Mouse (Mus musculus) forebrain, embryonic 13.5 days (tissue): Measurements from ENCODE around the gene Gmeb2. TPM values are rescaled to one million over a fixed set of nuclear protein-coding genes. Genes with fewer than 3 reads are reported as not detected.

Source experiments
- ATAC-seq: fragments of 200-750 bp; cut with Nextera tagmentation; 2 replicates; pipeline ENCODE4 v1.8.0; 2017
- H3K27ac ChIP-seq: fragments of 300-500 bp; sonication (generic); 2 replicates; pipeline ENCODE4 v1.5.1; 2015; ENCODE audit warnings: inconsistent platforms, mild to moderate bottlenecking, moderate library complexity
- H3K27me3 ChIP-seq: fragments of 300-500 bp; sonication (generic); 2 replicates; pipeline ENCODE4 v1.6.1; 2015; ENCODE audit warnings: mild to moderate bottlenecking, inconsistent platforms
- H3K36me3 ChIP-seq: fragments of 300-500 bp; sonication (generic); 2 replicates; pipeline ENCODE4 v1.6.1; 2015; ENCODE audit warnings: mild to moderate bottlenecking, inconsistent platforms; ENCODE audit not compliant: poor library complexity, severe bottlenecking
- H3K4me1 ChIP-seq: fragments of 300-500 bp; sonication (generic); 2 replicates; pipeline ENCODE4 v1.6.1; 2015; ENCODE audit warnings: inconsistent platforms
- H3K4me2 ChIP-seq: fragments of 300-500 bp; sonication (generic); 2 replicates; pipeline ENCODE4 v1.6.1; 2015; ENCODE audit warnings: inconsistent platforms, mild to moderate bottlenecking, moderate library complexity
- H3K4me3 ChIP-seq: fragments of 300-500 bp; sonication (generic); 2 replicates; pipeline ENCODE4 v1.5.1; 2015; ENCODE audit warnings: mild to moderate bottlenecking, inconsistent platforms
- H3K9ac ChIP-seq: fragments of 300-500 bp; sonication (generic); 2 replicates; pipeline ENCODE4 v1.6.1; 2015; ENCODE audit warnings: mild to moderate bottlenecking, inconsistent platforms
- H3K9me3 ChIP-seq: fragments of 300-500 bp; sonication (generic); replicated peaks from 2 replicates; pipeline ENCODE4 v1.6.1; 2016; ENCODE audit warnings: inconsistent platforms
- WGBS: fragments of 180-500 bp; shearing (Covaris S2); methylation state at CpG from one replicate; pipeline ENCODE4 v1.1.7; 2015; 5-methylcytosine and 5-hydroxymethylcytosine counted together
- polyA plus RNA-seq: library from polyadenylated mRNA; unstranded; fragments of >200 nt; fragmentation: Nextera tagmentation; extraction: Ambion mirVana; gene quantifications from 2 replicates; pipeline ENCODE4 v1.2.1, GENCODE M21; 2015

The Gmeb2 gene
- polyA plus RNA-seq, 1 experiment from 2014 or later = 19.5 TPM

GRCm38 (mm10) chr2:181272092-181272491 lies 15.7 kb downstream of the Gmeb2 start:
- no peak overlapping the region for H3K4me3 ChIP-seq
- H3K4me2 ChIP-seq = no peak overlapping the region
- no peak overlapping the region for H3K27ac ChIP-seq
- no peaks in the 10 kb centered on the region for H3K4me1 ChIP-seq
- H3K9ac ChIP-seq = no peak overlapping the region
- no peaks in the 10 kb centered on the region for H3K27me3 ChIP-seq
- peaks cover 76% of the 10 kb centered on the region for H3K36me3 ChIP-seq
- no peaks in the 10 kb centered on the region for H3K9me3 ChIP-seq
- no peak for ATAC-seq
- WGBS = 100% methylated on average over 2 of the region's 2 CpGs

DNA sequence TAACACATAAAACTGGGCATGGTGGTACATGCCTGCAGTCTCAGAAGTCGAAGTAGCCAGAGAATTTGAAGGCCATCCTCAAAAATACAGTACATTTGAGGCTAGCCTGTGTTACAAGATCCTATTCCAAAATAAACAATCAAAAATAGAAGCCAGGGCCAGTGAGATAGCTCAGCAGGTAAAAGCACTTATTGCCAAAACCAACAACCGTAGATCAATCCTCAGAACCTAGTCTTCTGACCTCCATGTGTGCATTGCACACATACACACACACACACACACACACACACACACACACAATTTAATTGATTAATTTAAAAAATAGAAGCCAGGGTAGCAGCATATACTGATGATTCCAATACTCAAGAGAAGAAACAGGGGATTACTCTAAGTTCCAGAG lies 21.0 kb downstream of the Gmeb2 start:
- Histone ChIP-seq H3K4me1 (no peaks in the 10 kb centered on the region), H3K9me3 (no peaks in the 10 kb centered on the region), H3K9ac (no peak overlapping the region), H3K4me3 (no peak overlapping the region), H3K4me2 (no peak overlapping the region), H3K36me3 (peaks cover 81% of the 10 kb centered on the region), H3K27ac (no peak overlapping the region), H3K27me3 (no peaks in the 10 kb centered on the region)
- WGBS = 95% methylated on average over 2 of the region's 2 CpGs
- no peak for ATAC-seq

- no peak overlapping the region for H3K9ac ChIP-seq
- no peaks in the 10 kb centered on the region for H3K4me1 ChIP-seq
- H3K4me2 ChIP-seq = no peak overlapping the region
- H3K27ac ChIP-seq = no peak overlapping the region
- WGBS = 92% methylated on average over 1 of the region's 1 CpGs
- H3K4me3 ChIP-seq = no peak overlapping the region
- no peaks in the 10 kb centered on the region for H3K9me3 ChIP-seq
- no peaks in the 10 kb centered on the region for H3K27me3 ChIP-seq
- peaks cover 66% of the 10 kb centered on the region for H3K36me3 ChIP-seq
- ATAC-seq = no peak
Measured at GRCm38 (mm10) chr2:181253248-181253647, 34.6 kb downstream of the Gmeb2 start.

DNA sequence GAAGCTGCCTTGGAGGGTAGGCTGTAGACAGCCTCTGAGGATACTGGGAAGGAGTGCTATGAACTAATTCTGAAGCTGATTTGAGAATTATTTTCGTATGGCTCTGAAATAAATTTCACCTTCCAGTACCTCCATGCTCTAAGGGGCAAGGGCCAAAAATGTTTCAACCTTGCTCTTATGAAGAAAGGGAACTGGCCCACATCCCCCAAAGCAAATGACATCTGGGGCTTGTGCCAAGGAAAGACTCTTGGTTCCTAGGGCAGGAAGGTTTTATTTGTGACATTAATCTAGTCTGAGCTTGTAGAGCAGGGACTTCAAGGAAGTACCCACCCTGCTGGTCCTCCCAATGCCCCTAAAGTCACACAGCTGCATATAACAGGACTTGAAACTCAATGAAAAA lies 36.0 kb downstream of the Gmeb2 start:
- WGBS = 85% methylated on average over 1 of the region's 1 CpGs
- ATAC-seq = no peak
- H3K4me1 ChIP-seq = no peaks in the 10 kb centered on the region
- no peak overlapping the region for H3K9ac ChIP-seq
- no peaks in the 10 kb centered on the region for H3K9me3 ChIP-seq
- H3K4me2 ChIP-seq = no peak overlapping the region
- H3K4me3 ChIP-seq = no peak overlapping the region
- H3K36me3 ChIP-seq = peaks cover 55% of the 10 kb centered on the region
- H3K27ac ChIP-seq = no peak overlapping the region
- no peaks in the 10 kb centered on the region for H3K27me3 ChIP-seq

DNA sequence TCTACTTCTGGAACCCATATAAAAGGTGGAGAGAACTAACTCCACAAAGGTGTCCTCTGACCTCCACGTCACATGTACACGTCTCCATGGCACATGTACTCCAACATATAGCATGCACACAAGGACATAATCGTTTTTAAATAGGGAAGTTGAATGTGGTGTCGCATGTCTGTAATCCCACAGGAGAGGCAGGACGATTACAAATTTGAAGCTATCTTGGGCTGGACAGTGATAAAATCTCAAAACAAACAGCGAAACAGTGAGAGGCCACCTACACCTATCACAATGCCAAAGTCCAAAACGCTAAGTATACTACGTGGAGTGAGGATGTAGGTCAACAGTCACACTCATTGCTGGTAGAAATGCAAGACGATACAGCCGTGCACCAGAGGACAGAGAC lies 38.6 kb downstream of the Gmeb2 start:
- Histone ChIP-seq H3K36me3 (peaks cover 32% of the 10 kb centered on the region), H3K9ac (no peak overlapping the region), H3K27ac (no peak overlapping the region), H3K4me3 (no peak overlapping the region), H3K27me3 (no peaks in the 10 kb centered on the region), H3K4me2 (no peak overlapping the region), H3K4me1 (no peaks in the 10 kb centered on the region), H3K9me3 (no peaks in the 10 kb centered on the region)
- no peak for ATAC-seq
- 91% methylated on average over 10 of the region's 10 CpGs for WGBS

- no peak overlapping the region for H3K4me2 ChIP-seq
- no peak for ATAC-seq
- H3K27ac ChIP-seq = no peak overlapping the region
- no peak overlapping the region for H3K4me3 ChIP-seq
- no peaks in the 10 kb centered on the region for H3K27me3 ChIP-seq
- 25% methylated on average over 2 of the region's 2 CpGs for WGBS
- H3K9me3 ChIP-seq = no peaks in the 10 kb centered on the region
- H3K4me1 ChIP-seq = no peaks in the 10 kb centered on the region; the same call in 1 of the 2 replicates
- no peaks in the 10 kb centered on the region for H3K36me3 ChIP-seq
- H3K9ac ChIP-seq = no peak overlapping the region
Measured at GRCm38 (mm10) chr2:181245031-181245430, 42.8 kb downstream of the Gmeb2 start.

DNA sequence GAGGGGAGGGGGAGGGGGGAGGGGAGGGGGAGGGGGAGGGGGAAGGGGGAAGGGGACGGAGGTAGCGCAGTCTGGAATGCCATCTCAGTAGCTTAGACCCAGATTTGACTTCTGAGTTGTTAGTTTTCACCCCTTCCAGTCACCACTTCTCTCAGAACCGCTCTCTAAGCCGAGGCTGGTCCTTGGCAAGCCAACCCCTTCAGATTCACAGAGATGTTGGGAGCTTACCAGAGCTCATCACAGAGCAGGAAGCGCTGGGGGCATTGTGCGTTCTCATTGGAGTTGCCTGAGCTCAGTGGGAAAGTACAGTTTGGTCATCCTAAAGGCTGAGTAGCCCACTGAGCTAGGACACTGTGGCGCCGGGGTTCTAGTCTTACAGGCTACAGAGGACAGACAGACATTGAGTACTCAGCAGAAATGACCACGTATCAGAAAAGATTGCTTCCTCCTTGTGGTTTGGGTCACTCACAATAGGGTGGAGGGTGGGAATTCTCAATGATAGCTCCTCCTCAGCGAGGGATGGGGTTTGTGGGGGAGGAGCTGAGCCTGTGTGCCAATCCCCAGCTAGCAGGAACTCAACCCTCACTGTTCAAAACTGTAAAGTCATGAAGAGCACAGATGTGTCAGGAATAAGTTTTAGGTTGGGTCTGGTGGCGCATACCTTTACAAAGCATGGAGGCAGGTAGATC lies 44.0 kb downstream of the Gmeb2 start:
- no peaks in the 10 kb centered on the region for H3K9me3 ChIP-seq
- WGBS = 42% methylated on average over 11 of the region's 11 CpGs
- H3K4me2 ChIP-seq = no peak overlapping the region
- no peaks in the 10 kb centered on the region for H3K36me3 ChIP-seq
- H3K9ac ChIP-seq = no peak overlapping the region
- H3K4me3 ChIP-seq = no peak overlapping the region
- no peak for ATAC-seq
- H3K27me3 ChIP-seq = no peaks in the 10 kb centered on the region
- H3K27ac ChIP-seq = no peak overlapping the region
- no peaks in the 10 kb centered on the region; the same call in 1 of the 2 replicates for H3K4me1 ChIP-seq

- Histone ChIP-seq H3K36me3 (no peaks in the 10 kb centered on the region), H3K27ac (no peak overlapping the region), H3K4me3 (no peak overlapping the region), H3K4me2 (peak overlapping the region; percentile 52), H3K9ac (no peak overlapping the region), H3K4me1 (no peaks in the 10 kb centered on the region; the same call in 1 of the 2 replicates), H3K27me3 (no peaks in the 10 kb centered on the region), H3K9me3 (no peaks in the 10 kb centered on the region)
- WGBS = 76% methylated on average over 3 of the region's 3 CpGs
- no peak for ATAC-seq
Measured at GRCm38 (mm10) chr2:181242314-181242665, 45.5 kb downstream of the Gmeb2 start.

GRCm38 (mm10) chr2:181241602-181242313 lies 46.1 kb downstream of the Gmeb2 start, which contains the start of gene Helz2:
Helz2 (minus strand) TSS chr2:181242027.
- ATAC-seq = no peak
- Histone ChIP-seq H3K27me3 (no peaks in the 10 kb centered on the region), H3K36me3 (no peaks in the 10 kb centered on the region), H3K9me3 (no peaks in the 10 kb centered on the region), H3K4me3 (peak within 1 kb of the TSS; percentile 26), H3K9ac (no peak within 1 kb of the TSS), H3K4me2 (peak within 1 kb of the TSS; percentile 52), H3K4me1 (no peaks in the 10 kb centered on the region; the same call in 1 of the 2 replicates), H3K27ac (no peak within 1 kb of the TSS)
- 10% methylated on average over 16 of the region's 16 CpGs for WGBS

DNA sequence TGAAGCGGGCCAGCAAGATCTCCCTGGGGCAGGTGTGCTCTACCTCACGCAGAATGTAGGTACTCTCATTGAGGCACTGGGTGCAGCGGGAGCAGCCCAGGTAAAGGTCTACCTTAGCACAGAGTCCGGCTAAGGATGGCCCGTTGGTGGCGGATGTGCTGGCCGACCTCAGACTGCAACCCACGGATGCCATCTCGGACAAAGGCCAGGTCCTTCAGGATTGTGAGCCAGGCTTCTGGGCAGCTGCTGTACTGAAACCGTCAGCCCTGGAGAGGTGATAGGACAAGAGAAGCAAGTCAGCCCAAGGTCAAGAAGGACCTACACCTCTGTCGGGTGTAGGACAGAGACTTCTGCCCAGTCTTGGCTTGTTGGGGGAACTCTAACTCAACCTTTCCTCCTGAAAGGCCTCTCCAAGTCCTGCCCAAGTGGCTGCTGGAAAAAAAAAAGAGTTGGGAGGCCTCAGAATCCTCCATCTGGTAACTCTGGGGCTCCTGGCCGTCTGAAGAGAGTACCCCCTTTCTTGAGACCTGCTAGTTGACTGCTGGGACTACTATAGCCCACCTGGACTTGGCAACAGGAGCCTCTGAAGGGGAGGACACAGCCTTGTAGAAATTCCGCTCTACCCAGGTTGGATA lies 46.9 kb downstream of the Gmeb2 start:
- Histone ChIP-seq H3K9me3 (no peaks in the 10 kb centered on the region), H3K4me1 (no peaks in the 10 kb centered on the region; the same call in 1 of the 2 replicates), H3K4me2 (no peak overlapping the region), H3K27ac (no peak overlapping the region), H3K27me3 (no peaks in the 10 kb centered on the region), H3K4me3 (no peak overlapping the region), H3K9ac (no peak overlapping the region), H3K36me3 (no peaks in the 10 kb centered on the region)
- no peak for ATAC-seq
- 88% methylated on average over 13 of the region's 13 CpGs for WGBS

- Histone ChIP-seq H3K9me3 (no peaks in the 10 kb centered on the region), H3K4me2 (no peak overlapping the region), H3K4me1 (no peaks in the 10 kb centered on the region; the same call in 1 of the 2 replicates), H3K9ac (no peak overlapping the region), H3K4me3 (no peak overlapping the region), H3K27me3 (no peaks in the 10 kb centered on the region), H3K27ac (no peak overlapping the region), H3K36me3 (no peaks in the 10 kb centered on the region)
- WGBS = 92% methylated on average over 9 of the region's 9 CpGs
- no peak for ATAC-seq
Measured at GRCm38 (mm10) chr2:181239261-181239660, 48.6 kb downstream of the Gmeb2 start.

DNA sequence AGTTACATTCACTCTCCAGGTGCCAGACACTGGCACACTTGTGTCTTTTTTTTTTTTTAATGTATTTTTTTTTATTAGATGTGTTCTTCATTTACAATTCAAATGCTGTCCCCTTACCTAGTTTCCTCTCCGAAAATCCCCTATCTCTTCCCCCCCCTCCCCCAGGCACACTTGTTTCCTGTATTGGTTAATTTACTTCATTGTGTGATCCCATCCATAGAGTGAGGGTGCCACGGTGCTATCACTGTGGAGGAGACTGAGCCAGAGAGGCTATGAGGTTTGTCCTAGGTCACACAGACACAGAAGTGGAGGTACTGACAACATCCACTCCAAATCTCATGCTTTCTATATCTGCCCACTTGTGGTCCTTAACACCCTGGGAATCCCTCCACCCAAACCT lies 49.0 kb downstream of the Gmeb2 start:
- no peaks in the 10 kb centered on the region for H3K9me3 ChIP-seq
- no peaks in the 10 kb centered on the region for H3K36me3 ChIP-seq
- H3K27me3 ChIP-seq = no peaks in the 10 kb centered on the region
- no peak overlapping the region for H3K4me3 ChIP-seq
- 59% methylated on average over 2 of the region's 2 CpGs for WGBS
- H3K4me1 ChIP-seq = no peaks in the 10 kb centered on the region; the same call in 1 of the 2 replicates
- no peak for ATAC-seq
- H3K4me2 ChIP-seq = no peak overlapping the region
- no peak overlapping the region for H3K9ac ChIP-seq
- H3K27ac ChIP-seq = no peak overlapping the region
